Mouse (Mus musculus) right cerebral cortex, postnatal 36 days (tissue): ENCODE measurements around the gene Bdh1.
"Not testable (repeated sequence)": the region's sequence is repeated elsewhere in the genome, so short reads cannot be mapped to it uniquely, and the experiment has no call there.

Source experiments
- DNase-seq, 2 experiments: peaks; one replicate each; pipeline ENCODE4 v3.0.0; 2022; ENCODE audit warnings: low spot score in 2 of 2, mixed read lengths in 1 of 2

Bdh1 gene

DNA sequence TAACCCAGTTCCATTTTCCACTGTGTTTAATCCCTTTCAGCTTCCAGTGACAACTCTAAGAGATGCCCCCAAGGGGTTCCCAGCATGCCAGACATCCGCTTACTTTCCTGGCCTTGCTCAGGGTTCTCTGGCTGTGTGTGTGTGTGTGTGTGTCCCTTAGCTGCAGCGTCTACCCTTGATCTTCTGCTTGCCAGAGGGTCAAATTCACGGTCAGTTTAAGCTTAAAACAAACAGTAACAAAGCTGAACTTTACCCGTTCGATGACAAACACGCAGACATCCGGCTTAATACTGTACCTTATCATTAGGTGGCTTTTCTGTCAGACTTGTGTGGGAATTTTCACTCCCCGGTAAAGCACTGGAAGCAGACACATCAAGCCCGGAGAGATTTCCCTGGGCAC lies at the start of gene Bdh1:
Bdh1 (plus strand) TSS at position 281 of the 400 bp plus-strand sequence.
- no peak for DNase-seq

DNA sequence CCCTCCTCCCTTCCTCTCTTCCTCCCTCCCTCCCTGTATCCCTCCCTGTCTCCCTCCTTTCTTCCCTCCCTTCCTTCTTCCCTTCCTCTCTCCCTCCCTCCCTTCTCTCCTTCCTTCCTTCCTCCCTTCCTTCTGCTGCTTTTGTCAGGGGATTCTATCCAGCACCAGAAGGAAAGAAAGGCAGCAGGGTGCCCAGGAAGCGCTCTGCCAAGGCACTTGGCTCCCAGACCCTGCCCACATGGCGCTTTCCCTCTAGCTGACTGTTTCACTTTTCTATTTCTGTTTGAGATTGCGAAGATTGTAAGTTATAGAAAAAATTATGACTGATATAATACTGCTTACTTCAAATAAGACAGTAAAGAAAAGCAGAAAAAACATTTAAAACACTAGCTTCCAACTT lies 49.8 kb upstream of the Bdh1 start:
- not testable (repeated sequence) for DNase-seq

DNA sequence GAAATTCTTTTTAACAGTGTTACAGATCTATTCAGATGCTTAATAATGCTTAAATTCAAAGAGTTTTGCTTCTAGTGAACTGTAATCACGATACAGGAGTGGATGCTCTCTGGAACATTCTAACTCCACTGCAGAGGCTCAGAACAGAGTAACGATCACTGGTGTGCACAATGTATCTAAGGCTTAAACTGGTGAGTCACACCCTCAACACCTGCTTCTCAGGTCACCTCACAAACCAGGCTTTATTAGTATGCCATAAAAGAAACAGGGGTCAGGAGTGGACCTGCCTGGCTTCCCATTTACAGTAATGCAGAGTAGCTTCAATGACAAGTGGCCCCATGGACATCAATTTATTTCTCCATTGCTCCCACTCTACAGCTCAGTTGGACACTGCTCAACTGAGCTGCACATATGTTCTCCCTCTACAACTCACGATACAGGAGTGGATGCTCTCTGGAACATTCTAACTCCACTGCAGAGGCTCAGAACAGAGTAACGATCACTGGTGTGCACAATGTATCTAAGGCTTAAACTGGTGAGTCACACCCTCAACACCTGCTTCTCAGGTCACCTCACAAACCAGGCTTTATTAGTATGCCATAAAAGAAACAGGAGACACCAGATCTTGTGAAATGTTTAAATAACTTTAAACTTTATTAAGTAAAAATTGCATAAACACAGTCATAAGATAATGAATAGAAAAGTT lies 46.0 kb upstream of the Bdh1 start:
- DNase-seq = not testable (repeated sequence)

DNA sequence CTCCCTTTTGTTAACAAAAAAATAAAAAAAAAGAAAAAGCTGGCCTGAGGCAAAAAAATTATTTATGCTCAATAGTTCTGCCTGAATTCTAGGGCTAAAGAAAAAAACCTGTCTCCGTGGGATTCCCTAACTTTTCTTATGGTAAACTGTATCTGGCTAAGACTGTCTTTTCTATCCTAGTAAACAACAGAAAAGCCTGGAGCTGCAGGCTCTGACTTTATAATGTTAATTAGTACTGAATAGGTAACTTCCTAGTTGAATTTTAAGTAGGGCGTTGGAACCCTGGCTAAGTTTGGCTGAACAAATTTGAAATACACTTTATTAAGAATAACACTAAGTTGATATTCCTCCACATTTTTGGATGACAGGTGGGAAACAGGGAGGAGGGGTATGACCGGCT lies 33.8 kb upstream of the Bdh1 start:
- DNase-seq = not testable (repeated sequence)

DNA sequence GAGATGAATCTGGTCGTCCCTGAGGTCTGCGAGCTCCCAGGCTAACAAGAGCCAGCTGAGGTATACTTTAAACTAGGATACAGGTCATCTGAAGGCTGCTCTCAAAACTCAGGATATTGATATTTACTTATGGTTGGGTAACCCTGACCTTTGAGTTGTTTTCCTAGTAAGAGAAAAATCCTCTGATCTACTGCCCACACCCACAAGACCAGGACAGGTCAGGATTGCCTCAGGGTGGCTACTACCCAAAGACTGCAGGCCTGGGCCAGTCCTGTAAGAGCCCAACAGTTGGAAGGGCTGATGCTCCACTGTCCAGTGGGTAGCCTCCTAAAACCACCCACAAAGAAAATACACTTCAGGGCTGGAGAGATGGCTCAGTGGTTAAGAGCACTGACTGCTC lies 22.8 kb upstream of the Bdh1 start:
- no peak for DNase-seq

DNA sequence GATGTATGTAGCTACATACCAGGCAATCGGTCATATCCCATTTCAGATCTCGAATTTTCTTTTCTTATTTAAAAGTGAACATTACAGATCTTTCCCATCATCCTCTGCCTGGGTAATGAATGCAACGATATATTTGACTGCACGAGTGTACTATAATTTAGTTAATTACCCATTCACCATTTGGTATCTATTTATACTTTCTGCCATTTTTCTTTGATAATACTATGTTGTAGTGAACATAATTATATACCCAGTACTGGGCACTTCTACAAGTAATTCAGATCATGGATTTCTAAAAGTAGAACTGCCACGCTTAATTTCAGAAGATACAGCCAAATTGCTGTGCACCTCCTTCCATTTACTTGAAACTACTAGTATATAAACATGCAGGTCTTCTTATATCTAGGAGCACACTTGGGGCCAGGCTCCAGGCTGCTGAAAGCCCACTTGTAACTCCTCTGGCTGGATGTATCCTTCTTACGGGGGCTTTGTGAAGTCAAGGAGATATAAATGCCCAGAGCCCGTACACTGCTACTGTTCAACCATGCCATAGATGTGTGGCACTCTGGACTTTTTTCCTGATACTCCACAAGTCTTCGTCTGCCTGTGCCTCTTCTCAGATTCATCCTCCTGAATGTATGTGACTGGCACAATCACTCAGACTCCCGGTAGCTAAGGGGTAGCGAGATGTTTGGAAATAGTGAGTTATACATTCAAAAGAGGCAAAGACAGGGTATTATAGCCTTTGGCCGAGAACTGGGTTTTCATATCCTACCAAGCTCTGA lies 21.0 kb upstream of the Bdh1 start:
- no peak for DNase-seq

DNA sequence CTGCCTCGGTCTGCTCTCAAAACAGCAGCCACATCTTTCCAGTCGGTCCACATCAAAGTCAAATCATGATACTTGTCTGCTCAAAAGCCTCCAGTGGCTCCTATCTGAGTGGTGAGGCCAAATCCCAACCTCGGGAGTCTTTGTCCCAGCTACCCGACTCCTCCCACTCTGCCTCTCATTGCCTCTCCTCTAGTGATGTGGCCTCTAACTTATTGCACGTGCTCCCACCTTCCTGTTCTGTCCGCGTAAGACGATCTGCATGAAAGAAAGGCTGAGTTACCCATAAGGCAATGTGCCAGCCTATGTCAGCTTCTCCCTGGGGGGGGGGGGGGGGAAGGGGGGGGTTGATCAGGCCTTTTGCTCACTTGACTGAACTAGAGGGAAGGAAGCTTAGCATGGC lies 20.0 kb upstream of the Bdh1 start:
- no peak for DNase-seq

DNA sequence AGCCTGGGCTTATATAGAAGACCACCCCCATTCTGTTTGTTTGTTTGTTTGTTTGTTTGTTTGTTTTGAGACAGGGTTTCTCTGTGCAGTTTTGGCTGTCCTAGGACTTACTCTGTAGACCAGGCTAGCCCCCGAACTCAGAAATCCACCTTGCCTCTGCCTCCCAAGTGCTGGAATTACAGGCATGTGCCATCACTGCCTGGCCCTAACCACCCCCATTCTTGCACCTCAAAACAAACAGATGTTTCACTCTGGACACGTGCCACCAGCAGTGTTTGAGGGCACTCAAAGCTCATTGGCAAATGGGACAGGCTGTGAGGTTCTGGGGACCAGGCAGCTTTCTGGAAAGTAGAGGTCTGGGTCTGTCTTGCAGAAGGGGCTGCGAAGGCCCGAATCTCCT lies 18.1 kb upstream of the Bdh1 start:
- DNase-seq = no peak

DNA sequence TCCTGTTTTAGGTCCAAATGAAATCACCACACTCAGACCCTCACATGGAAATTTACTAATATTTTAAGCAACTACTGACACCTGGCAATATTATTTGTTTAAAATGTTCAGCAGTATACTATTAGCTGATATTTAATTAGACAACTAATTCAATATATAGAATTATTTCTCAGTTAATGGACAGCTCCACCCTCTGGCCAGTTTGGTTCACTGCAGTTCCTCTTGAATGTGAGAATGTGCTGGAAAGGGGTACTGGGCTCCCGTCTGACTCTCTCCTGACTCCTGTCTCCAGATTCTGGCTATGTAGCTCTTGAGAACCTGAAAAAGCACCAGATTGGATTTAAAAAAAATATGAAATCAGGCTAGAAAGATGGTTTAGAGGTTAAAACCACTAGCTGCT lies 17.0 kb upstream of the Bdh1 start:
- no peak for DNase-seq

DNA sequence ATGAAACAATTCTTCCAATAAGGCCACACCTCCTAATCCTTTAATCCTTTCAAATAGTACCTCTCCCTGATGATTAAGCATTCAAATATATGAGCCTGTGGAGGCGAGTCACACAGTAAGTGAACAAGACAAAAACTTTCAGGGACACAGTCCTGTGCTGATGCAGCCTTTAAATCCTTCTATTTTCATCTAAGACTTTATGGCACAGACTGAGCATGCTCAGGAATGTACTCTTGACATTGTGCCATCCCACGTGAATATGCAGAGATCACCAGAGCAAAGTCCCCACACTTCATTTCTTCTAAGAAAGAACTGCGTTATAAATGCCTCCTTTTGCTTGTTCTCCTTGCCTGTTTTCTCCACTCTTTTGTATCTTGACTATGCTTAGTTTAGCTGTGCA lies 14.2 kb upstream of the Bdh1 start:
- DNase-seq = no peak

DNA sequence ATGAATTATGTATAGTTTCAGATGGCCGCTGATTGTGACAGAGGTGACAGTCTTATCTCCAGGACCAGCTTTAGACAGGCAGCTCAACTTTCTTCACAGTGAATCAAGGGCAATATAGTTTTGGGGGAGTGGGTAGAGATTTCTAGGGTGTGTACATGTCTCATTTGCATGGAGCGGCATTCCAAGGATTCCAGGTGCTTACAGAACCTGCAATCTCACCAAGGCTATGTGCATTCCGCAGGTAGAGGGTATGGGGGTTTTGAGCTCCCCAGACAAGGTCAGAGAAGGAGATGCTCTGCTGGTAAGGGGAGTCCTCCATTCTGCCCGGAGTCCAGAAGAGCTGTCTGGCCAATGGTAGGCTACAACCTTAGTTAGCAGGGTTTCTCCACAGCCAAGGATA lies 11.1 kb upstream of the Bdh1 start:
- DNase-seq = no peak

DNA sequence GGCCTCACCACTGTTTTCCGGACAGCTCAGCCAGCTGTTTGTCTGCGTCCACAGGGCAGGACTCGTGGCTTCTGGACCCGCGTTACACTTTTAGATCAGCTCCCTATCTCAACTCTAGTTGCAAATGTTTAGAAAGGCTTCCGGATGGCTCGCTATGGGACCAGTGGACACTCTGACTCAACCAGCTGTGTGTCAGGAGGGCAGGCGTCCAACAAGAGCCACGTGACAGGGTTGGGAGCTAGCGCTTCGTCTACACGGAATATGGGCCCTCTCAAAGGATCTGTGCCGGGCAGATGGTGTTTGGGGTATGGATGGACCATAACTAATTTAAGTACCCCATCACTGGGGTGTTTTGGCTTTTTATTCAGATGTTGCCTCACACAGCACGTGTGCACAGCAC lies 9.8 kb upstream of the Bdh1 start:
- DNase-seq = no peak

DNA sequence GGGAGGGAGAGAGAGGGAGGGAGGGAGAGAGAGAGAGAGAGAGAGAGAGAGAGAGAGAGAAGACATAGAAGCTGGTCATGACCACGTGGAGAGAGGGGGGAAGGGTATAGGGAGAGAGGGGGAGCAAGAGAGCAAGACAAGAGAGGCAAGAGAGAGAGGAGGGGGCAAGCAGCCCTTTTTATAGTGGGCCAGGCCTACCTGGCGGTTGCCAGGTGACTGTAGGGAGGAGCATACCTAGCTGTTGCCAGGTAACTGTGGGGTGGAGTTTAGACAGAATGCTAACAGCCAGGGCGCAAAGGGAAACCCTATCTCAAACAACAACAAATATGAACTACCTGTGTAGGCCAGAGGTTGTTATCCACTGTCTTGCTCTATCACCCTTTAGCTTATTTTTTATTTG lies 8.3 kb upstream of the Bdh1 start:
- DNase-seq = no peak

DNA sequence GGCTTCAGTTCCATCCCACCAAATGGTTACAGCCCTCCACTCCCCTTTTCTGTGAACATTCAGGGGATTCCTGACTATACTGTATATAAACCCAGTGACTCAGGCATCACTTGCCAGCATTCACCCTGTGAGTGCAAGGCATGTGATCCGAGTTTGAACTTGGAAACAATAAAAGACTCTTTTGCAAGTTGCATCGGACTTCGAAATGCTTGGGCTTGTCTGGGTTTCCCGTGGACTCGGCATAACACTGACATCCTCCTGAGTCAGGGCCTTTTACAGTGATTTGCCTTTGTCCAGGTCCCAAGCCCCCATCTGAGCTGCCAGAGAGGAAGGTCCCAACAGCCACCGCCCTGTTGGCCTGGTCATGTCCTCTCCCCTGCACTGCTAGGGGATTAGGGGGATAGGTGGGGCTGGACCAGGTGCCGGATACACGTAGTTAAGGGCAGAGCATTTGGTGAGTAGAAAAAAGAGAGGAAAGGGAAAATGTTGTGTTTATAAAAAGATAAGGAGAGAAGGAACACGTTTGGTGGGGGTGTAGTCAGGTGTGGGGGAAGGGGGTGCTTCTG lies 6.1 kb upstream of the Bdh1 start:
- DNase-seq = no peak

DNA sequence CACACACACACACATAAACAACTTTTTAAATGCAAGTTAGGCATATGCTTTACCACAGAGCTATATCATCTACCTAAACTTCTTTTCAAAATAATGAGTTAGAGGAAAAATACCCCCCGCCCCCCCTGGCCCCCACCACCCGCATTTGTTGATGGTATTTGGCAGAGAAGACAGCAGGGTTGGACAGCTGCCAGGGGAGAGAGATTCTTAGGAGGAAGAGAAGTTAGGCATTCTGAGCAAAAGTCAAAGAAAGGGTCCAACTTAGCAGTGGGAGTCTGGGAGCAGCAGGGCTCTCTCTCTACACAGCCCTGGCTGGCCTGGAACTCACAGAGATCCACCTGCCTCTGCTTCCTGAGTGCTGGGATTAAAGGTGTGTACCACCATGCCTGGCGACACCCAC lies 3.4 kb upstream of the Bdh1 start:
- DNase-seq = no peak

DNA sequence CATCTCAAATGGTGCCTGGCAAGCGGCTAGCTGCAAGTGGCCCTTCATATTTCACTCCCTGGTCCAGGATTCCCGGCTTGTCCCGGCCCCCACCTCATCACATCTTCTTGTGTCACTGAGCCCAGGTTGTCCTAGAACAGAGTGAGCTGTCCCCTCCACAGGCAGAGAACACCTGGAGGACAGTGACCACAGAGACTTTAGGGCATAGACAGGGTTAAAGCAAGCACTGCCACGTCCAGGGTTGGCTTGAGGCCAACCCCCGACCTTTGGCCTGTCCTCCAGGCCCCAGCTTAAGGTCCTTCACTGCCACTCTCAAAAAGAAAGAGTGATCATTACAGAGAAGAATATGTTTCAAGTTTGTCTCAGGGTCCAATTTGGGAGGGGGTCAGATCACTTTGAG lies 2.6 kb upstream of the Bdh1 start:
- DNase-seq = no peak

DNA sequence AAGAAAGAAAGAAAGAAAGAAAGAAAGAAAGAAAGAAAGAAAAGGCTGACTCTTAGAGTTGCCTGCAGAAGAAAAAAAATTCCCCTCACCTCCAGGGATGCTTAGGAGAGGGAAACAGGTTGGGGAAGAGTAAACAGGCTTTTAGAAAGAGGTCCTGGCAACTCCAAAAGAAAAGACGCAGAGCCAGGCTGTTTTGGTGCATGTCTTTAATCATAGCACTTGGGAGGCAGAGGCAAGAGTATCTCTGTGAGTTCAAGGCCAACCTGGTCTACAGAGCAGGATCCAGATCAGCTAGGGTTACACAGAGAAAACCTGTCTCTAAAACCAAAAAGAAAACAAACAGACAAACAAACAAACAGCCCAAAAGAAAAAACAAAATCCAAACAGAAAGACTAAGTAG lies 642 bp downstream of the Bdh1 start:
- DNase-seq = no peak

DNA sequence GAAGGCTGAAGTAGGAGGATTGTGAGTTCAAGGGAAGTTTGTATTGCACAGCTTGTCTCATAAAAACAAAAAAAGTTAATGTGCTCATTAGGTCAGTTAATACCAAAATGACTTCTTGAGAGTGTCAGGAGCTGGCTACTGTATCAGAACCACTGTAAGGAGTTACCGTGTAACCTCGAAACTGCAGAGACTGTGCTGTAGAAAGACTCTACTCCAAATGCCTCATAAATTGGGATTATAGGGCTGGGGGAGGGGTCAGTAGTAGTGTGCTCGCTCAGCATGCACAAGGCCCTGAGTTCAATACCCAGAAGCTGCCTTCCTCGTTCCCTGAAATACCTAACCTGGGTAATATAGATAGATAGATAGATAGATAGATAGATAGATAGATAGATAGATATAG lies 1.3 kb downstream of the Bdh1 start:
- no peak for DNase-seq

DNA sequence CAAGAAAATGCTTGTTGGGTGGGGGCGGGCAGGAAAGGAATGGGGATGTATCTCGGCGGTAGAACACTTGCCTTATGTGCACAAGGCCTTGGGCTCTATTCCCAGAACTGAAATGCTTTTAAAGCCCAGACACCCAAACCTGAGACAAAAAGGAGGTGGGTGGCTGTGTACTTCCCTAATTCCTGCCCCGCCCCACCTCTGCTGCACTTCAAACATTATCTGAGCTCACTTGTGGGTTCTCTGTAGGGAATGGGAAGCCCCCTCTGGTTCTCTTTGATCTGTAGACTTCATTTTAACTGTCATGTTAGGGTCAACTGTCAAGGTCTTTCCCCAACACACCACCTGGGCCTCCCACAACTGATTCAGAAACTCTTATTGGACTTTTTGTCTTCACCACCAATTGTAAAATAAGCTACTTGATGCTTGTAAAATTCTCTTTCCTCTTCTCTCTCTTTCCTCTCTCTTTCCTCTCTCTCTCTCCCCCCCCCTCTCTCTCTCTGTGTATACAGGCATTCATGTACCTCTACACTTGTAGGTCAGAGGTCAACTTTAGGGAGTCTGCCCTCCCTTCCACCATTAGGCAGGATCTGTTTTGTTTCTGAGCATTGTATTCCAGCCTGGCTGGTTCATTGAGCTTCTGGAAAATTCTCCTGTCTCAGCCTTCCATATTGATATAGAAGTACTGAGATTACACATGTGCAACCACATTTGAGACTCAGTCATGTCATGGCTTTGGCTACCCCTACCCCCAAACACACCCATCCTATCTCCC lies 2.5 kb downstream of the Bdh1 start:
- DNase-seq = no peak

DNA sequence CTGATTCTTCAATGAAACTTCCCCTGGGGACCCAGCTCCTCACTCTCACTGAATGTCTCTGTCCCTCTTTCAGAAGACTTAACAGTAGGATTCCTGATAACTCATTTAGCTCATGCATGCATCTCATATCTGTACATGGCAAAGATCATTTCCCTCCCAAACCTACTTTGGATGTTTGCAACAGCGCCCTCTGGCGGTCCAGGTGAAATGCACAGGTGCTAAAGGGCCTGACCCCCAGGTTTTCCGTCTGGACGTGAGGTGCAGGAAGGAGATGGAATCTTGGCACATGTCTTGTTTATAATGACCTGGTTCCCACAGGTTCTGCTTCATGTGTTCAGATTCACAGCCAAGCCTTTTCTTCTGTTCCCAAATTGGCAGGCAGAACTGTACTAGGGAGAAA lies 3.4 kb downstream of the Bdh1 start:
- peak; percentile 41 to 43 for DNase-seq

DNA sequence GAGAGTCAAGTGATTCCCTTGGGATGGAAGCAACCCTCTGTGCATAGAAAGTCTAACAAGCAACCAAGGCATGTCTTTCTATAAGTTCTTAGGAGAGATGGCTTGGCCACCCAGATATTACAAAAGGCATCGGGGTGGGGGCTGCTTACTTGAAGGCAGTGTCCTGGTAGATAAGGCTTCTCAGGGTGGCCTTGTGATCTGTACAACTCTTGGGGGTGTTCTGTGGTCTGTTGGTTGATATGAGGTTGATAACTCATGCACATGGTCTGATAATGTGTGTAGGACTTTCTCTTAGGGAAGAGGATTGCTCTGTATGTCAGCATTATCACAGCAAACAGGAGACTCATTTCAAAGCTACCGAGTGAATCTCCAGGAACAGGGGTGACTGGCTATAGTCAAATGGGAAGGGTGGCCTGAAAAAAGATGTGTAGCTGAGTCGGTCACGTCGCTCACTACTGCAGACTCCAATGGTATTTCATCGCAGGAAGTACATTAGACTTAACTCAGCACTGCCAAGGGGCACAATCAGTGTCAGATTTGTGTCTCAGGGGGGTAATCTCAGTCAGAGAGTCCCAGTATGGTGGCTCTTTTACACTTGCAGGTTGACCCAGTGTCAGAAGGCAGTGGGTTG lies 4.5 kb downstream of the Bdh1 start:
- DNase-seq = no peak

DNA sequence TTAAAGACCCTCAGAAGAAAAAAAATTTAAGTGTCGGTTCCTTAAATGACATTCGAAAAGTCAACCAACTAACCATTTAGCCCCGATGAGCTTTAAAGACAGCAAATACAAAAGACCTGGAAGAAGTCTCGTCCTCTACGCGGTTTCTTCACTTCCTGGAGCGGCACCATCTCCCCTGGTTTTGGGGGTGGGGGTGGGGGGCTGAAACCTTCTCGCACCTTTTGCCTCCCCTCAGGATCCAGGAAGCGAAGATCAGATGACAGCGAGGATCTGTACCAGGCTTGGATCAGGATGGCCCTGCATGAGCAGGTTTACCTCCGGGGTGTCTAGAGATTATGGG lies 6.2 kb downstream of the Bdh1 start:
- DNase-seq = no peak
